Mouse (Mus musculus): Measurements from ENCODE around the gene Disp1.

Disp1 gene

DNA sequence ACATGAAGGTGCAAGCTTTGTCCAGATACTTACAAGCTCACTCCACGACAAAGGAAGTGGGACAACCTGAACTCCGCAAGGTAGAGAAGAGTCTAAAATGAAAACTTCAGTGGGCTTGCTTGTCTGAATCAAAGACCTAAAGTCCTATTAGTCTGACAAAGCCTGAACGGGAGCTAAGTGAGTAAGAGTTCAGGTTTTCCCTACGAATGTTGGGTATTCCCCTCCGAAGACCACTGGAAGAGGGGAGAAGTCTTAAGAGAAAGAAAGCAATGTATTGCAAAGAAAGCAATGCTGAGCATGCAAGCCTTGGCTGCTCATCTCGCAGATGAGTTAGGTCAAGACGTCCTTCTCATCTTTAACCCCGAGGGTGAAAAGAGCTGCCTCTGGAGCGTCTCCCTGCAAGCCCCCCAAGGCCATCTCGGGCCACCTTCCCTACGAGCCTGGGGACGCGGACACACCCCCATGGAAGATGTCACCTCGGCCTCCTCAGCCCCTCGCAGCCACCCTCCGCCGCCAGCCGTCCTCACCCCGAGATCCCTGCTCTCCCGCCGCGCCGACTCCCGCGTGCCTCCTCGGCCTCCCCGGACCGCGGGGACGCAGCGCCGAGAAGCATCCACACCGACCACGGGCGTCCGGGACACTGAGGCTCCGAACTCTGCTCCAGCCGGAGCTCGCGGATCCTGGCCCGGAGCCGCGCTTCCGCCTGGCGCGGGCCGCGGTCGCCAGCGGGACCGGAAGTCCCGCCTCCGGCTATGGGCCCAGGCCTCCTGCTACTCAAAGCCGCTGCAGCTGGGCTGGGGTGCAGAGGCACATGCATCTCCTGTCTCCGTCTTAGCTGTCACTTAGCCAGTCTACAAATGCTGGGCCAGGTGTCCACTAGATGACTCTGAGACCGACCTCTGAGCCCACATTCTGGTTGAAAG is at the start of gene Disp1:
TSS of gene Disp1 (minus strand) at position 727 of the 923 bp plus-strand sequence.
- peak; percentile 67 to 71 for DNase-seq (ENCODE audit: low read depth in 2 of 2, low spot score in 2 of 2)

DNA sequence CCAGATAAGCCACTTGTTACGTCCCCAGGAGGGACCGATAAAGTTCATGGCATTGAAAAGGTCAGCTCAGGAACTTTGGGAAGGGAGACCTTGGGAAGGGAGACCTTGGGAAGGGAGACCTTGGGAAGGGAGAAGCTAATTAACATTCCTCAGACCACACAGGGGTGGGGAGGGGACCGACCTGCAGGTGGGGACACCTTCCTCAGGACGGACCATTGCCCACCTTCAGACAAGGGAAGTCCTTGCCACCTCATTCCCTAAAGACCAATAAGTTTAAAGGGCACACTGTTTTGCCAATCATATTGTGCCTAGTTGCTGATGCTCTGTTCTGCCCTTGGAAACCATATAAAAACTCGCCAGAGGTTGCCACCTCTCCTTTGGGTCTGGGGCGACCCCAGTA is 46.3 kb upstream of the Disp1 start:
- DNase-seq (ENCODE audit: low read depth in 2 of 2, low spot score in 2 of 2), result no peak

DNA sequence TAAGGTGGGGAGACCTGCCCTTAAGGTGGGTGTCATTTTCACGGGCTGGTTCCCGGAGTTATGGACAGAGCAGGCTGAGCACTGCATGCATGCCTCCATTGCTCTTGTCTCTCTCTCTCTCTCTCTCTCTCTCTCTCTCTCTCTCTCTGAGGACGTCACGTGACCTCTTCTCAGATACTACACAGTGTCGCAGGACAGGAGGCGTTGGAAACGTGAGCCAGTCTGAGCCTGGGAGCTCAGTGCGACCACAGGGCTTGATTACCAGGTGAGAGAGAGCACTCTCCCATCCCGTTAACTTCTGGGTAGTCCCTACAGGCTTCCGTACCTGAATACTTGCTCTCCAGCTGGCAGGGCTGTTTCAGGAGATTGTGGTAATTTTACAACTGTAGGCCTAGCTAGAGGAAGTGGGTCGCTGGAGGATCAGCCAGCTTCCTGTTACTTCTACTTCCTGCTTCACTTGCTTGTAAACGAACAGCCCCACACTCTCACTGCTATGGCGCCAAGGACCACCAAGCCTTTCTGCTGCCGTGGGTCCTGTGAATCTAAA is 44.7 kb upstream of the Disp1 start:
- peak; percentile 18 to 53 for DNase-seq (ENCODE audit: low read depth in 2 of 2, low spot score in 2 of 2)

GRCm38 (mm10) chr1:183264145-183265008 is 43.1 kb upstream of the Disp1 start:
- DNase-seq (ENCODE audit: low read depth in 2 of 2, low spot score in 2 of 2), result no peak

DNA sequence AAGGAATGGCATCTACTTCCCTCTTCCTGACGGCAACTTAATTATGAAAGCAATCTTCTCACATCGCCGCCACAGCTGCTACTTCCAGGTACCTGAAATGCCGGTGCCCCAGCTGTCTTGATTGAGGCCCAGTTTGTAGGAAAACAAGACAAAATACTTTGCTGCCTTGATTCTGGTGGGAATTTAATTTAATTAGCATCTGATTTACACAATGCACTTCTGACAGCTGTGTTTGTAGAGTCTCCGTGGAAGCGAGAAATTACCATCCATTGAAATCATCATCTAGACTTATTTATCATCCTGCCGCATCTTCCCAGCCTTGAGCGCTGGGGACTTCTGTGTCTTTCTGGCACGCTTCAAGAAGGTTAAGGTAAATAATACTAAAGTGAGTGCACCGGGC is 31.3 kb upstream of the Disp1 start:
- no peak for DNase-seq (ENCODE audit: low read depth in 2 of 2, low spot score in 2 of 2)

DNA sequence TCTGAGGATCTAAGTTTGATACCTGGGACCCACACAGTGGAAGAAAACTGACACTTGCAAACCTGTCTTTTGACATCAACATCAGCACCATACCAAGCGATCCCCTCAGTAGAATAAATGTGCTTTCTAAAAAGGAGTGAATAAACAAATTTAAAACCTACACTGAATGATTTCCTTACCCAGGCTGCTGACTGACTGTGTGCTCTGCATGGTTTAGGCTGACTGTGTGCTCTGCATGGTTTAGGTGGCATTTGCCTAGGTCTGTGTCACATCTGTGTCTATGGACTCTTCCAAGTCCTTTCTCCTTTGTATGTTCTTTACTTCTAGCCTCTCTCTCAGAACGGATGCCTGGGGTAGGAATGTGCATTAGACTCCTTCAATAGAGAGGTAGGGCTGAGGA is 30.5 kb upstream of the Disp1 start:
- no peak for DNase-seq (ENCODE audit: low read depth in 2 of 2, low spot score in 2 of 2)

GRCm38 (mm10) chr1:183250612-183251011 is 29.3 kb upstream of the Disp1 start:
- no peak for DNase-seq (ENCODE audit: low read depth in 2 of 2, low spot score in 2 of 2)

- DNase-seq (ENCODE audit: low read depth in 2 of 2, low spot score in 2 of 2), result no peak
Observed at GRCm38 (mm10) chr1:183248144-183248543, 26.8 kb upstream of the Disp1 start.

DNA sequence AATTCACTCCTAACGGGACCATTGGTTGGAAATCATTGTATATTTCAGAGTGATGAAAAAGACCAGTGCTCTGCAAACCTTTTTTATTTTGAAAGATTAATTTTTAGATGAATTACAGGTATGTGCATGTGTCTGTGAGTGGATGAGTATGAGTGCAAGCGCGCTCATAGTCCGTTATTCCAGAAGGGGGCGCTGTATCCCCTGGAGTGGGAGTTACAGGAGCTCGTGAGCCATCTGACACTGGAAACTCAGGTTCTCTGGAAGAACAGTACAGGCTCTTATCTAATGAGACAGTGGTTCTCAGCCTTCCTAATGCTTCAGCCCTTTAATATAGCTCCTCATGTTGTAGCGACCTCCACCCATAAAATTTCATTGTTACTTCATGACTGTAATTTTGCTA is 22.0 kb upstream of the Disp1 start:
- DNase-seq (ENCODE audit: low read depth in 2 of 2, low spot score in 2 of 2), result no peak

GRCm38 (mm10) chr1:183237901-183238300 is 16.6 kb upstream of the Disp1 start:
- DNase-seq (ENCODE audit: low read depth in 2 of 2, low spot score in 2 of 2), result peak; percentile 5 to 30

- DNase-seq (ENCODE audit: low read depth in 2 of 2, low spot score in 2 of 2), result no peak
Observed at GRCm38 (mm10) chr1:183236460-183236859, 15.1 kb upstream of the Disp1 start.

DNA sequence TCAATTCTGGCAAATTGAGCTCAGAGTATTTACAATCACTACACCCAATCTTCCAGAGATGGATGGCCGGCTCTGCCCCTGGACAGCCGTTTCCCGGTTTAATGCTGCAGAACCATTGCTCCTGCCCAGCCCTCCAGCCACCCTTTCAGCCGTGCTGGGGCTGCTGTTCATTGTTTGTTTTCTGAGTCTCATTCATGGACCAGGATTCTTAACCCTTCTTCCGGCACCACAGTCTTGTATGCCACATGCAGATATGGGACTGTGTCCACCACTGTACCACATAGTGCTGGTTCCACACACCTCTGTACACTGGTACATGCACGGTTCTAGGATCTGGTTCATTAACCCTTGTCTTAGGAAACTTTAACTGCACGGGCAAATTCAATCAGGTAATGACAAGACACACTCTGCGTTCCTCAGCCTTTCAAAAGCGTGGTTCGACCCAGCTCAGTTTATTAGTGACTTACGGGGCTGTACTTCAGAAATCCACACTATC is 12.4 kb upstream of the Disp1 start:
- no peak for DNase-seq (ENCODE audit: low read depth in 2 of 2, low spot score in 2 of 2)

DNA sequence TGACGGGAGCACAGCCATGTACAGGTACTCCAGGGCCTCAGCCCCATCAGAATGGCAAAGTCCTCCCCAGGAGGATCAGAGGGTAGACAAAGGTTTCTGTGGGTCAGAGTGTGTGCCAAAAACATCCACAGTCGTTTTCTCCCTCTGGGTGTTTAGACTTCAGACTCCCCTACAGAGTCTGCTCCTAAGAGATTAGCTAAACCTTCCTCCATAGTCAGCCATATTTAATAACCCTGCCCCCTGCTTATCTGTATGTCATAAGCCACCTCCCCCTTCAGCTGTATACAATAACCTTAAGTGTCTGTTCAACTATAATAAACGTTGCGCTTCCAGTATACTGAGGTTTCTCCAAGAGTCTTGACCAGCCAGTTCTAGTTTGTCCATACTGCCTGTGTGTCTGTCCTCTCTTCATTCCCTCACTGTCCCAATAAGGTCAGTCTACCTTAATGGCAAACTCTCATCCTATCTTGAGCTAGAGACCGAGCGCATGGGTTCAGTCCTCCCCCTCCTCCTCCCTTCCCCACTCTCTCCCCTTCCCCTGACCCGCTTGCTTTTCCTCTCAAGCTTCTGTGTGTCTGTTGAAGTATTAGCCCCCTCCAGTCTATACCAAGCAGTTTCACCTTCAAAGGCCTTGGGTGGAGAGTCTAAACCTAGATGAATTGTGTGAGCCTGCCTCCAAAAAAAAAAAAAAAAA is 11.8 kb upstream of the Disp1 start:
- no peak for DNase-seq (ENCODE audit: low read depth in 2 of 2, low spot score in 2 of 2)

DNA sequence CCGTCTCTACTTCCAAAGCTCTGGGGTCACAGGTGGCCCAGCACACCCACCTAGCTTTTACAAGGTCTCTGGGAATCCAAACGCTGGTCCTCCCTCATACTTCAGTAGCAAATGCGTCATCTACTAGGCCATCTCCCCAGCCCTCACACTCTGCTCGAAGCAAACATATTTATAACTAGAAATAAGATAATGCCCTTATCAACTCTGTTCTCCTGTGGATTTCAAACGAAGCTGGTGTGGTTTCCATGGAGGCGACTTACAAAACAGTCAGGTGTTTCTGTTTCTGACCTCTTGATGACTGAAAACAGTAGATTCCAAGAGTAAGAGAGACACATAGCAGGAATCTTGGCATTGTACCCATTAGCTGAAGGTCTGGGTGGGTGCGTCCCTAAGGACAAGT is 6.1 kb upstream of the Disp1 start:
- DNase-seq (ENCODE audit: low read depth in 2 of 2, low spot score in 2 of 2), result no peak

- DNase-seq (ENCODE audit: low read depth in 2 of 2, low spot score in 2 of 2), result no peak
Observed at GRCm38 (mm10) chr1:183219021-183219420, 2.3 kb downstream of the Disp1 start.

DNA sequence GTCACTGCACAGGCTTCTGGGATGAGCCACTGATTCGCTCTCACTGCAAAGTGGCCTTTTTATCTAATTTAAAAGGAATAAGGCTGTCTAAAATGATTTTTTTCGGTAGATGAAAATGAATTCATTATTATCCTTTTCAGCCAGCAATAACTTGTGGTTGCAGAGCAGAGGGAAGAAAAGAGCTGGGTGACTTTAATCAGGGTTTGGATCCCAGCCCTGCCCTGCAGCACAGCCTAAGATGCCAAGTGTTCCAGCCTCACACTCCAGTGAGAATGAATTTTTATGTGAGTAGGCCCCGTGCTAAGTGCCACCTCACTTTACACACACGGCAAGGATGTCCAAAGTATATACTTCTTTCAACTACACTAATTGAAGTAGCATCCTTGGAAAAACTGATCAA is 4.6 kb downstream of the Disp1 start:
- DNase-seq (ENCODE audit: low read depth in 2 of 2, low spot score in 2 of 2), result no peak

DNA sequence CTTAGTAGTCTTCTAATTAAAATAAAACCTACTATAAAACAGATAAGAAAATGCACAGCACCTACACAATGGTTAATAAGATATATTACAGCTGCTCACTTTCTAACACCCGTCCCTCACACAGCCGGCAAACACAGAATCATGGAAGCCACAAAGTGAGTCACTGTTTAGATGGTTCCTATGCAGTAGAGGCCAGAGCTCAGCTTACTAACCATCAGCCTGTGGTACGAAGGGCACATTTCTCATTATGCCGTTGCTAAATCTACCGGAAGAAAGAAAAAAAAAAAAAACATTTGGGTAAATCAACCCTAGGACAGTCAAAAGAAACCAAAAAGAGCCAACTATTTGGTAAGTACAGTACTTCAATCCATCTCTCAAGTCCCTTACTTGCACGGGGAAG is 5.6 kb downstream of the Disp1 start:
- DNase-seq (ENCODE audit: low read depth in 2 of 2, low spot score in 2 of 2), result no peak

DNA sequence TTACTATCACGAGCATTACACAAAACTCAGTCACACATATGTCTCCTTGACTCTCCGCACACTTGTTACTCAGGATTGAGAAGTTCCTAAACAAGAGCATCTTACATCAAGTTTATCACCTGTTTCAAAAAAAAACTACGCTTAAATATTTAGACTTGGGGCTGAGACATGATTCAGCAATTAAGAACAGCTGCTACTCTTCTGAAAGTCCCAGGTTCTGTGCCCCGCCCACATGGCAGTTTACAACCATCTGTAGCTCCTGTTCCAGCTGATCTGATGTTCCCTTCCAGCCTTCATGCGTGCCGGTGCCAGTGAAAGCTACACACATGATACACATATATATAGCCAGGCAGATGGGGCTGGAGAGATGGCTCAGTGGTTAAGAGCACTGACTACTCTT is 7.5 kb downstream of the Disp1 start:
- DNase-seq (ENCODE audit: low read depth in 2 of 2, low spot score in 2 of 2), result no peak

DNA sequence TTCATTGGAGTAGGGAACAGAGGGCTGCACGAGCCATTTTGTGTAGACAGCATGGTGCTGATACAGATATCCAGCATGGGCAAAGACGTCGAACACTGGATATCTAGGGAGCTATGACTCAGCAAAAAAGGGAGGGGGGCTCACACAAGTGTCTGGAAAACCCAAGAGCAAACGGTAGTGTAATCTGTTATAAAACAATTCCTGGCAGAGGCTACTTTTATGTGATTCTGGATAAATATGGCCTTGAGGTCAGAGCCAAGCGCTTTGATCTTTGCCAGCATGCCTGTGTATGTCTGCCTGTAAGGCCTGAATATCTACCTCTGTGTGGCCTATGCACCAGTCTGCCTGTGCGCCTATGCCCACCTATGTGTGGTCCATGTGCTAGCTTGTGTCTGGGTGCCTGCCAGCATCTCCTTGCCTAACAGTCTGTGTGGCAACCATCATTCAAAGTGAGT is 8.5 kb downstream of the Disp1 start:
- no peak for DNase-seq (ENCODE audit: low read depth in 2 of 2, low spot score in 2 of 2)

DNA sequence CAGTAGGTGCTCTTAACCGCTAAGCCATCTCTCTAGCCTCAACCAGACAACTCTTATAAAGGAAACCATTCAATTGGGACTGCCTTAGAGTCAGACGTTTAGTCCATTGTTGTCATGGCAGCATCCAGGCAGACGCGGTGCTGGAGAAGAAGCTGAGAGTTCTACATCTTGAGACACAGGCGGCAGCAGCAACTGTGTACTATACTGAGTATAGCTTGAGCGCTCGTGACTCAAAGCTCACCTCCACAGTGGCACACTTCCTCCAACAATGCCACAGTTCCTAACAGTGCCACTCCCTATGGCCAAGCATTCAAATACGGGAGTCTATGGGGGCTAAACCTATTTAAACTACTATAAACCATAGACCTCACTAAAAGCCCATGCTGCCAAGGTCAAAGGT is 11.2 kb downstream of the Disp1 start:
- DNase-seq (ENCODE audit: low read depth in 2 of 2, low spot score in 2 of 2), result no peak

GRCm38 (mm10) chr1:183207623-183208022 is 13.7 kb downstream of the Disp1 start:
- no peak for DNase-seq (ENCODE audit: low read depth in 2 of 2, low spot score in 2 of 2)
